Mouse (Mus musculus): ENCODE results near the gene Dcx. TPM values are rescaled to one million over a fixed set of nuclear protein-coding genes. Genes with fewer than 3 reads are reported as not detected.

Gene Dcx
- polyA plus RNA-seq, 1 experiment, result not detected

- WGBS, result 77% methylated on average over 3 of the region's 3 CpGs
- DNase-seq, result no peak
These were observed 81.8 kb downstream of the Dcx start for GRCm38 (mm10) chrX:143851351-143851750.

GRCm38 (mm10) chrX:143849969-143850368 lies 83.1 kb downstream of the Dcx start:
- H3K4me1 ChIP-seq (ENCODE audit: control insufficient read depth, insufficient read depth, low read length), result no peaks in the 10 kb centered on the region
- no peak for DNase-seq
- no peak for TF ChIP-seq CTCF (IDR thresholded peaks at IDR 0.05; ENCODE audit: insufficient read depth, low read length)
- no peak for TF ChIP-seq POLR2A (IDR thresholded peaks at IDR 0.05; ENCODE audit: borderline replicate concordance, extremely low read depth, low read depth, low read length)
- H3K4me3 ChIP-seq (replicated peaks; ENCODE audit: extremely low read depth, low read depth, low read length), result no peak overlapping the region
- WGBS, result 64% methylated on average over 3 of the region's 3 CpGs

More at GRCm38 (mm10) chrX:143851351-143851750, 81.8 kb downstream of the Dcx start:
- no peak overlapping the region for H3K4me3 ChIP-seq (replicated peaks; ENCODE audit: extremely low read depth, low read depth, low read length)
- H3K4me1 ChIP-seq (ENCODE audit: control insufficient read depth, insufficient read depth, low read length), result no peaks in the 10 kb centered on the region
- TF ChIP-seq CTCF (IDR thresholded peaks at IDR 0.05; ENCODE audit: insufficient read depth, low read length) (no peak), POLR2A (IDR thresholded peaks at IDR 0.05; ENCODE audit: borderline replicate concordance, extremely low read depth, low read depth, low read length) (no peak)

- WGBS, result 61% methylated on average over 3 of the region's 3 CpGs
These were observed 86.5 kb downstream of the Dcx start for GRCm38 (mm10) chrX:143846637-143847036.

GRCm38 (mm10) chrX:143827212-143827611 lies 105.9 kb downstream of the Dcx start, which contains the start of gene Capn6:
Capn6 (minus strand) TSS chrX:143827414.
- 47% methylated on average over 4 of the region's 4 CpGs for WGBS
- H3K4me1 ChIP-seq (ENCODE audit: control insufficient read depth, insufficient read depth, low read length), result no peaks in the 10 kb centered on the region
- DNase-seq, result peak; percentile 11
- peak within 1 kb of the TSS; percentile 10 for H3K4me3 ChIP-seq (replicated peaks; ENCODE audit: extremely low read depth, low read depth, low read length)
- TF ChIP-seq CTCF (IDR thresholded peaks at IDR 0.05; ENCODE audit: insufficient read depth, low read length) (no peak), POLR2A (IDR thresholded peaks at IDR 0.05; ENCODE audit: borderline replicate concordance, extremely low read depth, low read depth, low read length) (no peak)

More at GRCm38 (mm10) chrX:143846637-143847036, 86.5 kb downstream of the Dcx start:
- Histone ChIP-seq H3K4me3 (replicated peaks; ENCODE audit: extremely low read depth, low read depth, low read length) (no peak overlapping the region), H3K4me1 (ENCODE audit: control insufficient read depth, insufficient read depth, low read length) (no peaks in the 10 kb centered on the region)
- DNase-seq, result no peak
- TF ChIP-seq CTCF (IDR thresholded peaks at IDR 0.05; ENCODE audit: insufficient read depth, low read length) (no peak), POLR2A (IDR thresholded peaks at IDR 0.05; ENCODE audit: borderline replicate concordance, extremely low read depth, low read depth, low read length) (no peak)

GRCm38 (mm10) chrX:143826521-143826920 lies 106.6 kb downstream of the Dcx start:
- Histone ChIP-seq H3K4me1 (ENCODE audit: control insufficient read depth, insufficient read depth, low read length) (no peaks in the 10 kb centered on the region), H3K4me3 (replicated peaks; ENCODE audit: extremely low read depth, low read depth, low read length) (peak overlapping the region; percentile 10)
- 42% methylated on average over 4 of the region's 4 CpGs for WGBS
- no peak for DNase-seq
- TF ChIP-seq POLR2A (IDR thresholded peaks at IDR 0.05; ENCODE audit: borderline replicate concordance, extremely low read depth, low read depth, low read length) (no peak), CTCF (IDR thresholded peaks at IDR 0.05; ENCODE audit: insufficient read depth, low read length) (no peak)

- Histone ChIP-seq H3K4me1 (ENCODE audit: control insufficient read depth, insufficient read depth, low read length) (no peaks in the 10 kb centered on the region), H3K4me3 (replicated peaks; ENCODE audit: extremely low read depth, low read depth, low read length) (no peak overlapping the region)
- WGBS, result 92% methylated on average over 2 of the region's 2 CpGs
- TF ChIP-seq CTCF (IDR thresholded peaks at IDR 0.05; ENCODE audit: insufficient read depth, low read length), result no peak
- TF ChIP-seq POLR2A (IDR thresholded peaks at IDR 0.05; ENCODE audit: borderline replicate concordance, extremely low read depth, low read depth, low read length), result no peak
- DNase-seq, result no peak
These were observed 114.2 kb downstream of the Dcx start for GRCm38 (mm10) chrX:143818961-143819360.

- no peak for TF ChIP-seq CTCF (IDR thresholded peaks at IDR 0.05; ENCODE audit: insufficient read depth, low read length)
- no peak for TF ChIP-seq POLR2A (IDR thresholded peaks at IDR 0.05; ENCODE audit: borderline replicate concordance, extremely low read depth, low read depth, low read length)
- WGBS, result 71% methylated on average over 1 of the region's 1 CpGs
- DNase-seq, result no peak
These were observed 117.2 kb downstream of the Dcx start for GRCm38 (mm10) chrX:143815948-143816347.

More at GRCm38 (mm10) chrX:143815948-143816347, 117.2 kb downstream of the Dcx start:
- no peak overlapping the region for H3K4me3 ChIP-seq (replicated peaks; ENCODE audit: extremely low read depth, low read depth, low read length)
- H3K4me1 ChIP-seq (ENCODE audit: control insufficient read depth, insufficient read depth, low read length), result no peaks in the 10 kb centered on the region

Other genes starting within 250 kb of the Dcx start
- 1.2 and 1.9 TPM in 2 replicates for gene Capn6, start 105.9 kb downstream of the Dcx start, polyA plus RNA-seq (2012; rRNA removed)
- 0.05 and 0.12 TPM in 2 replicates for gene A730046J19Rik, start 220.4 kb upstream of the Dcx start, polyA plus RNA-seq (2012; rRNA removed)

All from lung, adult 2 months (tissue).